Mouse (Mus musculus): ENCODE data around the gene Ncoa1. TPM values are rescaled to one million over a fixed set of nuclear protein-coding genes. Genes with fewer than 3 reads are reported as not detected.

The Ncoa1 gene
- total and polyA plus RNA-seq, 2 experiments from 2014 or later: 7.8 to 15.6 TPM

DNA sequence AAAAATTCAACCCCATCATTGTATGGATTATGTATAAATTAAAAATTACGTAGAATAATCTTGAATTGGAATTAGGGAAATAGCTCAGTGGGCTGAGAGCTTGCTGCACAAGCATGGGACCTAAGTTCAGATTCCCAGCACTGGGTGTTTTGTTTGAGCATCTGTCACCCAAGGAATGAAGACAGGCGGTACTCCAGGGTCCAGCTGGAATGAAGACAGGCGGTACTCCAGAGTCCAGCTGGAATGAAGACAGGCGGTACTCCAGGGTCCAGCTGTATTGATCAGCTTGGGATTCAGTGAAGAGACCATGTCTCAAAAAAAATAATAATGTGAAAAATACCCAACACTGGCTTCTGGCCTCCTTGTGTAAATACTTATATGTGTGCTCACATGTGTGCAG lies 58.2 kb downstream of the Ncoa1 start:
- Histone ChIP-seq H3K9me3 (replicated peaks; ENCODE audit: control insufficient read depth, low read length) (no peaks in the 10 kb centered on the region), H3K27ac (ENCODE audit: low read depth) (no peak overlapping the region), H3K4me1 (ENCODE audit: control insufficient read depth, insufficient read depth) (no peaks in the 10 kb centered on the region), H3K27me3 (ENCODE audit: control insufficient read depth, insufficient read depth, low read length) (no peaks in the 10 kb centered on the region), H3K36me3 (replicated peaks; ENCODE audit: control insufficient read depth, insufficient read depth, low read length) (no peaks in the 10 kb centered on the region; the same call in 1 of the 2 replicates), H3K4me3 (ENCODE audit: low read depth, low read length) (no peak overlapping the region), H3K4me2 (ENCODE audit: low read depth, low read length) (no peak overlapping the region), H3K9ac (replicated peaks; ENCODE audit: low read depth, low read length) (no peak overlapping the region)
- 89% methylated on average over 4 of the region's 4 CpGs for WGBS
- DNase-seq (ENCODE audit: low spot score): no peak
- ATAC-seq (ENCODE audit: insufficient read depth, low read depth): no peak
- TF ChIP-seq EP300 (IDR thresholded peaks at IDR 0.05; ENCODE audit: low read depth) (no peak), CTCF (IDR thresholded peaks at IDR 0.05; ENCODE audit: low read depth) (no peak)

DNA sequence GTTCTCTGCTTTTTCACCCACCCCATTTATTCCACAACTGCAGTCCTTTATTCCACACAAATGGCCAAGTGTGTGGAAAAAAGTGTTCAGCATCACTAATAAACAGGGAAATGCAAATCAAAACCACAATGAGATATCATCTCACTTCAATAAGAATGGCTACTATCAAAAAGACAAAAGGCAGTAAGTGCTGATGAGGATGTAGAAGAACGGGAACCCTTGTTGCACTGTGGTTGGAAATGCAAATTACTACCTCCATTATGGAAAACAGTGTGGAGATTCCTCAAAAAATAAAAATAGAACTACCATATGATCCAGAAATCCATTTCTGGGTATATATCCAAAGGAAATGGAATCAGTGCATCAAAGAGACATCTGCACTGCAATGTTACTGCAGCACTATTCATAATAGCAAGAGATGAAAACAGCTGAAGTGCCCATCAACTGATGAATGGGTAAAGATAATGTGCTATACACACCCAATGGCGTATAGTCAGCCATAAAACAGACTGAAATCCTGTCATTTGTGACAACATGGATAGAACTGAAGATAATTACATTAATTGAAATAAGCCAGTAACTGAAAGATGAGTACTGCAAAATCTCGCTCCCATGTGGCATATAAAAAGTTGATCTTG lies 59.2 kb downstream of the Ncoa1 start:
- Histone ChIP-seq H3K9me3 (replicated peaks; ENCODE audit: control insufficient read depth, low read length) (no peaks in the 10 kb centered on the region), H3K27ac (ENCODE audit: low read depth) (no peak overlapping the region), H3K27me3 (ENCODE audit: control insufficient read depth, insufficient read depth, low read length) (no peaks in the 10 kb centered on the region), H3K4me2 (ENCODE audit: low read depth, low read length) (no peak overlapping the region), H3K9ac (replicated peaks; ENCODE audit: low read depth, low read length) (no peak overlapping the region), H3K4me3 (ENCODE audit: low read depth, low read length) (no peak overlapping the region), H3K36me3 (replicated peaks; ENCODE audit: control insufficient read depth, insufficient read depth, low read length) (no peaks in the 10 kb centered on the region; the same call in 1 of the 2 replicates), H3K4me1 (ENCODE audit: control insufficient read depth, insufficient read depth) (no peaks in the 10 kb centered on the region)
- 83% methylated on average over 3 of the region's 3 CpGs for WGBS
- ATAC-seq (ENCODE audit: insufficient read depth, low read depth) (no peak), DNase-seq (ENCODE audit: low spot score) (no peak)
- TF ChIP-seq EP300 (IDR thresholded peaks at IDR 0.05; ENCODE audit: low read depth) (no peak), CTCF (IDR thresholded peaks at IDR 0.05; ENCODE audit: low read depth) (no peak)

DNA sequence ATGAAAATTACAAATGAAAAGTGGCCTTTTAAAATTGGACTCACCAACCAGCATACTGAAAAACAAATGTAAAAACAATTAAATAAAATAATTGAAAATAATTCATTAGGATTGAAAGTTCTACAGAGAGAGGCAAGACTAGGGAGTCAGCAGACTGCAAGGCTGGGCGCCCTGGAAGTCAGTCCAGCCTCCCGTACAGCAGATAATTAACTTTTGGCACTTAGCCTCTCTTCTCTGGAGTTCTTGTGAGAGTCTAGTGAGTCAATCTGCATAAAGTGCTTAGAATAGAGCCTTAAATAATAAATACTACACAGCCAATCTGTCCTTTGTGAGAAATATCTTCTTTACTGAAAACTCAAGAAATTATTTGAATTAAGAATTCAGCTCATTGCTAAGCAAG lies 69.9 kb downstream of the Ncoa1 start:
- Histone ChIP-seq H3K27ac (ENCODE audit: low read depth) (no peak overlapping the region), H3K9ac (replicated peaks; ENCODE audit: low read depth, low read length) (no peak overlapping the region), H3K36me3 (replicated peaks; ENCODE audit: control insufficient read depth, insufficient read depth, low read length) (no peaks in the 10 kb centered on the region), H3K4me1 (ENCODE audit: control insufficient read depth, insufficient read depth) (peaks cover 7% of the 10 kb centered on the region), H3K9me3 (replicated peaks; ENCODE audit: control insufficient read depth, low read length) (no peaks in the 10 kb centered on the region), H3K4me2 (ENCODE audit: low read depth, low read length) (no peak overlapping the region), H3K4me3 (ENCODE audit: low read depth, low read length) (no peak overlapping the region), H3K27me3 (ENCODE audit: control insufficient read depth, insufficient read depth, low read length) (no peaks in the 10 kb centered on the region)
- DNase-seq (ENCODE audit: low spot score) (no peak), ATAC-seq (ENCODE audit: insufficient read depth, low read depth) (no peak)
- no peak for TF ChIP-seq EP300 (IDR thresholded peaks at IDR 0.05; ENCODE audit: low read depth)
- no peak for TF ChIP-seq CTCF (IDR thresholded peaks at IDR 0.05; ENCODE audit: low read depth)
- 31% methylated on average over 2 of the region's 2 CpGs for WGBS

DNA sequence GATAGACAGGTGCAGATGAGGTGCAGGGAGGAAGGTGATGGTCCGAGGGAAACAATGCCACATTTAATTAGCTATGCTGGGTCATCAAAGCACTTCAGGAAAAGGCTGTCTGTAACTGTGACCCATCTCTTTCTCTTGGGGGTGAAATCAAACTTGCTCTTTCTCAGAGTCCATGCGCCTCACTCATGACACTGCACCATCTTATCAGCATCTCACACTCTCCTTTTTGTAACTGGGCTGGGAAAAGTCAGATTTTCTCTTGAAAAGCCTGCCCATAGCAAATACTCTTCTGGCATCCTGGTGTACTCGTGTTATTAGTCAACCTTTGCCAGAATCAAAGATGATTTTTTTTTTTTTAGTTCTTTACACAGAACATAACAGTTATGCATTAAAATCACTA lies 70.8 kb downstream of the Ncoa1 start:
- H3K36me3 ChIP-seq (replicated peaks; ENCODE audit: control insufficient read depth, insufficient read depth, low read length): no peaks in the 10 kb centered on the region
- TF ChIP-seq EP300 (IDR thresholded peaks at IDR 0.05; ENCODE audit: low read depth): no peak
- TF ChIP-seq CTCF (IDR thresholded peaks at IDR 0.05; ENCODE audit: low read depth): no peak
- no peaks in the 10 kb centered on the region for H3K9me3 ChIP-seq (replicated peaks; ENCODE audit: control insufficient read depth, low read length)
- H3K4me1 ChIP-seq (ENCODE audit: control insufficient read depth, insufficient read depth): peaks cover 7% of the 10 kb centered on the region
- ATAC-seq (ENCODE audit: insufficient read depth, low read depth) (no peak), DNase-seq (ENCODE audit: low spot score) (no peak)
- no peak overlapping the region for H3K4me2 ChIP-seq (ENCODE audit: low read depth, low read length)
- no peaks in the 10 kb centered on the region for H3K27me3 ChIP-seq (ENCODE audit: control insufficient read depth, insufficient read depth, low read length)
- H3K9ac ChIP-seq (replicated peaks; ENCODE audit: low read depth, low read length): no peak overlapping the region
- no peak overlapping the region for H3K4me3 ChIP-seq (ENCODE audit: low read depth, low read length)
- WGBS: 76% methylated on average over 3 of the region's 3 CpGs
- no peak overlapping the region for H3K27ac ChIP-seq (ENCODE audit: low read depth)

DNA sequence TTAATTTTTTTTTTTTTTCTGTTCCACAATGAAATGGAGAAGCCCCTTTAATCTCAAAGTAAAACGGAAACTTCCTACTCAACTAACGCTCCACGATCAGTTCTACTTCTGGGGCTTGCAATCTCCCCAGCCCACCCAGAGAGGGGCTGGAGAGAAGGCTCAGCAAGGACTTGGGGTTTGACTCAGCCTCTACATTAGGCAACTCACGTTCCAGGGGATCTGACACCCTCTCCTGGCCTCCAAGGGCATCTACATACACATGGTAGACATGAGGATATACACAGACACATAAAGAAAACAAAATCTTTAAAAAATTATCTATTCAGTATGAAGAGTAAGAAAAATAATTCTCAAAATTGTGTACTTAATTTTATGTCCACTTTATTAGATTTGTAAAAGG lies 73.8 kb downstream of the Ncoa1 start:
- Histone ChIP-seq H3K4me2 (ENCODE audit: low read depth, low read length) (no peak overlapping the region), H3K9me3 (replicated peaks; ENCODE audit: control insufficient read depth, low read length) (no peaks in the 10 kb centered on the region), H3K4me1 (ENCODE audit: control insufficient read depth, insufficient read depth) (peaks cover 7% of the 10 kb centered on the region), H3K36me3 (replicated peaks; ENCODE audit: control insufficient read depth, insufficient read depth, low read length) (no peaks in the 10 kb centered on the region), H3K4me3 (ENCODE audit: low read depth, low read length) (no peak overlapping the region), H3K27me3 (ENCODE audit: control insufficient read depth, insufficient read depth, low read length) (no peaks in the 10 kb centered on the region), H3K27ac (ENCODE audit: low read depth) (no peak overlapping the region), H3K9ac (replicated peaks; ENCODE audit: low read depth, low read length) (no peak overlapping the region)
- ATAC-seq (ENCODE audit: insufficient read depth, low read depth) (no peak), DNase-seq (ENCODE audit: low spot score) (no peak)
- WGBS: 76% methylated on average over 4 of the region's 4 CpGs
- TF ChIP-seq CTCF (IDR thresholded peaks at IDR 0.05; ENCODE audit: low read depth): no peak
- TF ChIP-seq EP300 (IDR thresholded peaks at IDR 0.05; ENCODE audit: low read depth): no peak

DNA sequence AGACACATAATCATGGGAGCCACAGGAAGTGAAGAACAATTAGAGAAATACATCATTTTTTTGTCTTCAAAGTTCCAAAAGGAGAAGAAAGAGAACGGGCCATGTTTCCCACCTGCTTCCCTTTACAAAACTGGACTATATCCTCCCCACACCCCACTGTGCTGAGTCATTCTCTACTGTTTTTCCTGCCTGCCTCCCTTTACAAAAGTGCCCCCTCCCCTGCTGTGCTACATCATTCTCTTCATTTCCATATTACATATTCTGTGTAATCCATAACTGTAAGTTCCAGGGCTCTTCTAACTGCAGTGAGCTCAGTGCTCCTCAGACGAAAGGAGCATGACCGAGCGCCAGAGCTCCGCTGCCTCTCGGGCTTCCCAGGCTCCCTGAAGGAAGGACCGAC lies 80.8 kb downstream of the Ncoa1 start:
- H3K27me3 ChIP-seq (ENCODE audit: control insufficient read depth, insufficient read depth, low read length): no peaks in the 10 kb centered on the region
- H3K4me1 ChIP-seq (ENCODE audit: control insufficient read depth, insufficient read depth): peaks cover 9% of the 10 kb centered on the region; the same call in 1 of the 2 replicates
- DNase-seq (ENCODE audit: low spot score): no peak
- TF ChIP-seq EP300 (IDR thresholded peaks at IDR 0.05; ENCODE audit: low read depth): no peak
- TF ChIP-seq CTCF (IDR thresholded peaks at IDR 0.05; ENCODE audit: low read depth): no peak
- H3K36me3 ChIP-seq (replicated peaks; ENCODE audit: control insufficient read depth, insufficient read depth, low read length): no peaks in the 10 kb centered on the region
- no peak for ATAC-seq (ENCODE audit: insufficient read depth, low read depth)
- no peak overlapping the region for H3K4me3 ChIP-seq (ENCODE audit: low read depth, low read length)
- H3K27ac ChIP-seq (ENCODE audit: low read depth): no peak overlapping the region
- 83% methylated on average over 7 of the region's 7 CpGs for WGBS
- no peak overlapping the region for H3K4me2 ChIP-seq (ENCODE audit: low read depth, low read length)
- H3K9ac ChIP-seq (replicated peaks; ENCODE audit: low read depth, low read length): no peak overlapping the region
- no peaks in the 10 kb centered on the region for H3K9me3 ChIP-seq (replicated peaks; ENCODE audit: control insufficient read depth, low read length)
